Mouse (Mus musculus): ENCODE results near the gene Tril. TPM values are rescaled to one million over a fixed set of nuclear protein-coding genes. Genes with fewer than 3 reads are reported as not detected.

The Tril gene
- total and polyA plus RNA-seq, 2 experiments from 2014 or later = 25.9 to 55.6 TPM

- no peak for ATAC-seq (ENCODE audit: low FRiP score)
- 45% methylated on average over 11 of the region's 11 CpGs for WGBS
Measured at GRCm38 (mm10) chr6:53795078-53795477, 25.6 kb downstream of the Tril start.

GRCm38 (mm10) chr6:53794323-53794971 is 26.2 kb downstream of the Tril start:
- peak; percentile 80 for ATAC-seq (ENCODE audit: low FRiP score)
- no peaks in the 10 kb centered on the region for H3K4me1 ChIP-seq (ENCODE audit: insufficient read depth, low read length)
- H3K4me2 ChIP-seq (ENCODE audit: low read depth, low read length, poor library complexity, severe bottlenecking) = peak overlapping the region; percentile 20
- H3K9me3 ChIP-seq (ENCODE audit: low read length) = no peaks in the 10 kb centered on the region
- H3K4me3 ChIP-seq (ENCODE audit: low read depth, low read length) = no peak overlapping the region
- 9% methylated on average over 17 of the region's 17 CpGs for WGBS
- no peaks in the 10 kb centered on the region for H3K36me3 ChIP-seq (ENCODE audit: insufficient read depth, low read length)
- 0 out of 2 replicates have a peak, but pooled peaks cover 3% of the 10 kb centered on the region for H3K27me3 ChIP-seq (ENCODE audit: insufficient read depth, low read length)
- TF ChIP-seq CTCF (IDR thresholded peaks at IDR 0.05) = peak; percentile 87
- no peak overlapping the region for H3K27ac ChIP-seq (ENCODE audit: low read depth, low read length)
- no peak overlapping the region for H3K9ac ChIP-seq (replicated peaks; ENCODE audit: low read length, poor library complexity, severe bottlenecking)
- peak; percentile 92 for DNase-seq (ENCODE audit: low spot score)

More at GRCm38 (mm10) chr6:53795078-53795477, 25.6 kb downstream of the Tril start:
- no peak for TF ChIP-seq CTCF (IDR thresholded peaks at IDR 0.05)
- Histone ChIP-seq H3K4me1 (ENCODE audit: insufficient read depth, low read length) (no peaks in the 10 kb centered on the region), H3K4me3 (ENCODE audit: low read depth, low read length) (no peak overlapping the region), H3K27ac (ENCODE audit: low read depth, low read length) (no peak overlapping the region), H3K4me2 (ENCODE audit: low read depth, low read length, poor library complexity, severe bottlenecking) (peak overlapping the region; percentile 20), H3K27me3 (ENCODE audit: insufficient read depth, low read length) (0 out of 2 replicates have a peak, but pooled peaks cover 3% of the 10 kb centered on the region), H3K9ac (replicated peaks; ENCODE audit: low read length, poor library complexity, severe bottlenecking) (no peak overlapping the region), H3K9me3 (ENCODE audit: low read length) (no peaks in the 10 kb centered on the region), H3K36me3 (ENCODE audit: insufficient read depth, low read length) (no peaks in the 10 kb centered on the region)
- DNase-seq (ENCODE audit: low spot score) = no peak

- Histone ChIP-seq H3K27me3 (ENCODE audit: insufficient read depth, low read length) (0 out of 2 replicates have a peak, but pooled peaks cover 3% of the 10 kb centered on the region), H3K36me3 (ENCODE audit: insufficient read depth, low read length) (no peaks in the 10 kb centered on the region), H3K4me3 (ENCODE audit: low read depth, low read length) (no peak overlapping the region), H3K9me3 (ENCODE audit: low read length) (no peaks in the 10 kb centered on the region), H3K4me2 (ENCODE audit: low read depth, low read length, poor library complexity, severe bottlenecking) (no peak overlapping the region), H3K9ac (replicated peaks; ENCODE audit: low read length, poor library complexity, severe bottlenecking) (no peak overlapping the region), H3K4me1 (ENCODE audit: insufficient read depth, low read length) (no peaks in the 10 kb centered on the region), H3K27ac (ENCODE audit: low read depth, low read length) (no peak overlapping the region)
- whole genome bisulfite sequencing = 43% methylated on average over 16 of the region's 16 CpGs
- DNase-seq (ENCODE audit: low spot score) (peak; percentile 84), ATAC-seq (ENCODE audit: low FRiP score) (no peak)
- peak; percentile 96 for TF ChIP-seq CTCF (IDR thresholded peaks at IDR 0.05)
Measured at GRCm38 (mm10) chr6:53782880-53783539, 37.6 kb downstream of the Tril start.

GRCm38 (mm10) chr6:53782273-53782672 is 38.4 kb downstream of the Tril start:
- Histone ChIP-seq H3K9ac (replicated peaks; ENCODE audit: low read length, poor library complexity, severe bottlenecking) (no peak overlapping the region), H3K4me2 (ENCODE audit: low read depth, low read length, poor library complexity, severe bottlenecking) (no peak overlapping the region), H3K27ac (ENCODE audit: low read depth, low read length) (no peak overlapping the region), H3K4me3 (ENCODE audit: low read depth, low read length) (no peak overlapping the region), H3K4me1 (ENCODE audit: insufficient read depth, low read length) (no peaks in the 10 kb centered on the region), H3K27me3 (ENCODE audit: insufficient read depth, low read length) (0 out of 2 replicates have a peak, but pooled peaks cover 3% of the 10 kb centered on the region), H3K9me3 (ENCODE audit: low read length) (no peaks in the 10 kb centered on the region), H3K36me3 (ENCODE audit: insufficient read depth, low read length) (no peaks in the 10 kb centered on the region)
- WGBS = 77% methylated on average over 5 of the region's 5 CpGs
- ATAC-seq (ENCODE audit: low FRiP score) (no peak), DNase-seq (ENCODE audit: low spot score) (no peak)
- TF ChIP-seq CTCF (IDR thresholded peaks at IDR 0.05) = no peak

GRCm38 (mm10) chr6:53781171-53781570 is 39.5 kb downstream of the Tril start:
- H3K4me1 ChIP-seq (ENCODE audit: insufficient read depth, low read length) = no peaks in the 10 kb centered on the region
- peak; percentile 95 for TF ChIP-seq CTCF (IDR thresholded peaks at IDR 0.05)
- ATAC-seq (ENCODE audit: low FRiP score) = no peak
- no peaks in the 10 kb centered on the region for H3K36me3 ChIP-seq (ENCODE audit: insufficient read depth, low read length)
- peak; percentile 89 for DNase-seq (ENCODE audit: low spot score)
- no peak overlapping the region for H3K4me3 ChIP-seq (ENCODE audit: low read depth, low read length)
- H3K9ac ChIP-seq (replicated peaks; ENCODE audit: low read length, poor library complexity, severe bottlenecking) = no peak overlapping the region
- no peak overlapping the region for H3K4me2 ChIP-seq (ENCODE audit: low read depth, low read length, poor library complexity, severe bottlenecking)
- 0 out of 2 replicates have a peak, but pooled peaks cover 3% of the 10 kb centered on the region for H3K27me3 ChIP-seq (ENCODE audit: insufficient read depth, low read length)
- no peak overlapping the region for H3K27ac ChIP-seq (ENCODE audit: low read depth, low read length)
- WGBS = 7% methylated on average over 4 of the region's 4 CpGs
- H3K9me3 ChIP-seq (ENCODE audit: low read length) = no peaks in the 10 kb centered on the region

GRCm38 (mm10) chr6:53780008-53780407 is 40.6 kb downstream of the Tril start:
- Histone ChIP-seq H3K9ac (replicated peaks; ENCODE audit: low read length, poor library complexity, severe bottlenecking) (no peak overlapping the region), H3K27ac (ENCODE audit: low read depth, low read length) (no peak overlapping the region), H3K4me2 (ENCODE audit: low read depth, low read length, poor library complexity, severe bottlenecking) (no peak overlapping the region), H3K4me3 (ENCODE audit: low read depth, low read length) (no peak overlapping the region), H3K9me3 (ENCODE audit: low read length) (no peaks in the 10 kb centered on the region), H3K4me1 (ENCODE audit: insufficient read depth, low read length) (no peaks in the 10 kb centered on the region), H3K36me3 (ENCODE audit: insufficient read depth, low read length) (no peaks in the 10 kb centered on the region), H3K27me3 (ENCODE audit: insufficient read depth, low read length) (0 out of 2 replicates have a peak, but pooled peaks cover 3% of the 10 kb centered on the region)
- no peak for DNase-seq (ENCODE audit: low spot score)
- WGBS = 85% methylated on average over 5 of the region's 5 CpGs
- ATAC-seq (ENCODE audit: low FRiP score) = no peak
- TF ChIP-seq CTCF (IDR thresholded peaks at IDR 0.05) = no peak

All from midbrain, postnatal 0 days (tissue).